Mouse (Mus musculus) midbrain, postnatal 0 days (tissue): ENCODE data around the gene Tlcd1. TPM values are rescaled to one million over a fixed set of nuclear protein-coding genes. Genes with fewer than 3 reads are reported as not detected.

ENCODE experiments used
- ATAC-seq: fragments of 200-750 bp; cut with Nextera tagmentation; 2 replicates; pipeline ENCODE4 v1.8.0; 2017; ENCODE audit warnings: moderate number of reproducible peaks, mild to moderate bottlenecking, moderate TSS enrichment, moderate library complexity; ENCODE audit not compliant: low FRiP score
- DNase-seq: peaks from one replicate; pipeline ENCODE4 v3.0.0-alpha.2; 2015; ENCODE audit warnings: low spot score
- H3K27ac ChIP-seq: fragments of 300-500 bp; sonication (generic); 2 replicates; pipeline ENCODE4 v1.5.1; 2014; ENCODE audit warnings: low read depth, mild to moderate bottlenecking, low read length, mixed read lengths
- H3K27me3 ChIP-seq: fragments of 300-500 bp; sonication (generic); 2 replicates; pipeline ENCODE4 v1.6.1; 2014; ENCODE audit warnings: low read length, control low read depth, mixed read lengths; ENCODE audit not compliant: insufficient read depth
- H3K36me3 ChIP-seq: fragments of 300-500 bp; sonication (generic); 2 replicates; pipeline ENCODE4 v1.6.1; 2014; ENCODE audit warnings: low read length, control low read depth, mixed read lengths; ENCODE audit not compliant: insufficient read depth
- H3K4me1 ChIP-seq: fragments of 300-500 bp; sonication (generic); 2 replicates; pipeline ENCODE4 v1.6.1; 2014; ENCODE audit warnings: mild to moderate bottlenecking, control low read depth, antibody characterized with exemption, low read length, mixed read lengths; ENCODE audit not compliant: insufficient read depth
- H3K4me2 ChIP-seq: fragments of 300-500 bp; sonication (generic); 2 replicates; pipeline ENCODE4 v1.6.1; 2014; ENCODE audit warnings: low read depth, mild to moderate bottlenecking, low read length, mixed read lengths; ENCODE audit not compliant: poor library complexity, severe bottlenecking
- H3K4me3 ChIP-seq: fragments of 300-500 bp; sonication (generic); 2 replicates; pipeline ENCODE4 v1.5.1; 2014; ENCODE audit warnings: low read depth, mild to moderate bottlenecking, low read length, moderate library complexity
- H3K9ac ChIP-seq: fragments of 300-500 bp; sonication (generic); replicated peaks from 2 replicates; pipeline ENCODE4 v1.6.1; 2014; ENCODE audit warnings: mild to moderate bottlenecking, low read length, moderate library complexity, mixed read lengths; ENCODE audit not compliant: poor library complexity, severe bottlenecking
- H3K9me3 ChIP-seq: fragments of 300-500 bp; sonication (generic); 2 replicates; pipeline ENCODE4 v1.6.1; 2016; ENCODE audit warnings: low read length, control low read depth
- CTCF ChIP-seq: IDR thresholded peaks from 2 replicates; pipeline ENCODE4 v1.5.1; 2016; ENCODE audit warnings: antibody characterized with exemption, mild to moderate bottlenecking
- WGBS: fragments of 180-500 bp; shearing (Covaris S2); extraction: QIAGEN DNeasy Blood & Tissue Kit; methylation state at CpG from one replicate; pipeline ENCODE4 v1.1.7; 2014; 5-methylcytosine and 5-hydroxymethylcytosine counted together
- polyA plus RNA-seq: library from polyadenylated mRNA; unstranded; fragments of >200 nt; fragmentation: Nextera tagmentation; extraction: Ambion mirVana; gene quantifications from 2 replicates; pipeline ENCODE4 v1.2.1, GENCODE M21; 2015
- total RNA-seq: library from RNA; depleted of rRNA; stranded (reverse); fragments of >200 nt; gene quantifications from 2 replicates; pipeline ENCODE4 v1.2.3, GENCODE M21; 2014

The Tlcd1 gene
- total and polyA plus RNA-seq, 2 experiments from 2014 or later: 18.1 to 24.0 TPM

DNA sequence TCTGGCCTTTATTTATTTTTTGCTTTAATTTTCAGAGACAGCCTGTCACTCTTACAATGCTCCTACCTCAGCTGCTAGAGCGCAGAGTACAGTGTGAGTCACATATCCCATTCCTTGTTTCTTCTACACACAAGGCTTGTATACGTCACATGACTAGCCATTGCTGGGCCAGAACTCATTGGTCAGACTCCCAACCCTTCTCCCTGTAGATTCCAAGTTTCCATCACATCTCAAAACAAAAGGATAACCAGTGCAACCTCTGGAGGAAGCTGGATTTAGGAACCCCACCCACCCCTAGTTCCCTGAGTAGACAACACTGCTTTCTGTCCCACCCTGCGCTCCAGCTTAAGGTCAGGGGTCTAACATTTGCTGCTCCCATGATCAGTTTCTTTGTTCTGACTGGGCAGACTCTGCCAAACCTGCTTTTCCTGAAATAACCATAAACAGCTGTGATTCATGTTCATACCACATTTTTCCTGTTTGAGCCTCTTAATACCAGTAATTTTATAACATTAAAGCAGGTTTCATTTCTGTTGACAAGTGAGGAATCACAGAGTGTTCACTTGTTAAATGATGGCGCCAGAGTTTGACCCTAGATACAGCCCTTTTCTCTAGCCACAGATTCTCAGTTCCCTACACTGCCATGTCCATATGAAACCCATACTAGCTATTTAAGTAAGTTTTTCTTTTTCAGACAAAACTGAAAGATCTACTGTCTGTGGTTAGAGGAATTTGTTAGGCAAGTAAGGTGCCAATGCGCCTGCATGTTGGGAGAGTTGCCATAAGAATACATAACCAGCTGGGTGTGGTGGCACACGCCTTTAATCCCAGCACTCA is 29.6 kb upstream of the Tlcd1 start:
- H3K9me3 ChIP-seq: no peaks in the 10 kb centered on the region
- WGBS: 93% methylated on average over 6 of the region's 6 CpGs
- H3K27ac ChIP-seq: no peak overlapping the region
- ATAC-seq: no peak
- H3K36me3 ChIP-seq: peaks cover 25% of the 10 kb centered on the region
- no peaks in the 10 kb centered on the region for H3K27me3 ChIP-seq
- no peak overlapping the region for H3K9ac ChIP-seq
- H3K4me3 ChIP-seq: no peak overlapping the region
- DNase-seq: no peak
- no peak for TF ChIP-seq CTCF
- H3K4me1 ChIP-seq: no peaks in the 10 kb centered on the region
- no peak overlapping the region for H3K4me2 ChIP-seq

- TF ChIP-seq CTCF: peak; percentile 70
- 0 out of 2 replicates have a peak, but pooled peaks cover 5% of the 10 kb centered on the region for H3K4me1 ChIP-seq
- H3K27ac ChIP-seq: no peak overlapping the region
- peaks cover 44% of the 10 kb centered on the region for H3K36me3 ChIP-seq
- H3K4me3 ChIP-seq: no peak overlapping the region
- peak; percentile 42 for DNase-seq
- no peaks in the 10 kb centered on the region for H3K27me3 ChIP-seq
- 23% methylated on average over 1 of the region's 1 CpGs for WGBS
- H3K9ac ChIP-seq: no peak overlapping the region
- no peak overlapping the region for H3K4me2 ChIP-seq
- H3K9me3 ChIP-seq: no peaks in the 10 kb centered on the region
- ATAC-seq: no peak
These were observed 25.4 kb upstream of the Tlcd1 start for GRCm38 (mm10) chr11:78151161-78151560.

GRCm38 (mm10) chr11:78152299-78153231 is 23.9 kb upstream of the Tlcd1 start:
- H3K4me3 ChIP-seq: no peak overlapping the region
- 0 out of 2 replicates have a peak, but pooled peaks cover 5% of the 10 kb centered on the region for H3K4me1 ChIP-seq
- DNase-seq: peak; percentile 97
- peak overlapping the region; percentile 73 for H3K27ac ChIP-seq
- no peak for TF ChIP-seq CTCF
- WGBS: 48% methylated on average over 9 of the region's 9 CpGs
- H3K36me3 ChIP-seq: peaks cover 45% of the 10 kb centered on the region
- no peaks in the 10 kb centered on the region for H3K27me3 ChIP-seq
- H3K9me3 ChIP-seq: no peaks in the 10 kb centered on the region
- ATAC-seq: peak; percentile 81
- H3K4me2 ChIP-seq: no peak overlapping the region
- no peak overlapping the region for H3K9ac ChIP-seq

DNA sequence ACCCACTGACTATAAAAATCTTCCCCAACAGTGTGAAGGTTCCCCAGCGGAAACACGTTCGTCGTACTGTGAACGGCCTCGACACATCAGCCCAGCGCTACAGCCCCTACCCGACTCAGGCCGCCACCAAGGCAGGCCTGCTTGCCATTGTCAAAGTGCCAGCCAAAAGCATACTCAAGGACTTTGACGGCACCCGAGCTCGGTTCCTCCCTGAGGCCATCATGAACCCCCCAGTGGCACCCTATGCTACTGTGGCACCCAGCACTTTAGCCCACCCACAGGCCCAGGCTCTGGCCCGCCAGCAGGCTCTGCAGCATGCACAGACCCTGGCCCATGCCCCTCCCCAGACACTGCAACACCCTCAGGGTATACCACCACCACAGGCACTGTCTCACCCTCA is 22.7 kb upstream of the Tlcd1 start:
- H3K27ac ChIP-seq: peak overlapping the region; percentile 73
- H3K4me3 ChIP-seq: no peak overlapping the region
- ATAC-seq: 0 out of 2 replicates have a peak, but pooled peaks have one; percentile 14
- no peak overlapping the region for H3K4me2 ChIP-seq
- H3K9me3 ChIP-seq: no peaks in the 10 kb centered on the region
- H3K36me3 ChIP-seq: peaks cover 52% of the 10 kb centered on the region
- 0 out of 2 replicates have a peak, but pooled peaks cover 5% of the 10 kb centered on the region for H3K4me1 ChIP-seq
- no peak overlapping the region for H3K9ac ChIP-seq
- DNase-seq: peak; percentile 27
- 69% methylated on average over 13 of the region's 13 CpGs for WGBS
- no peak for TF ChIP-seq CTCF
- no peaks in the 10 kb centered on the region for H3K27me3 ChIP-seq

DNA sequence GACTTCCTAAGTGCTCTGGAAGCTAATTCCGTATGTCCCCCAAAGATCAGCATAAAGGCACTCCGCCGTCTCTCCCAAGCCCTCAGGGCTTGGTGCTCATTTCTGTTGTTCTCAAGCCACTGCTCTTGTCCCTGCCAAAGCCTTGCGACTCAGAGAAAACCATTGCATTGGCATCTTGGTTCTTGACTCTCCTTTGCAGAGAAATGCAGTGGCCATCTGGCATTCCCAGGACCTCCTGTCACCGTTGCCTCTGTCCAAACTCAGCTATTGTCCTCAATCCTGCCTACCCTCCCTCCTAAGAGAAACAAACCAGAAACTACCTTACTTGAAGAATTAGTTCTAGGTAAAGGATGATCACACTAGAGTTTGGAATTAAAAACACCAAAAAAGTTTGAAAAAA is 20.8 kb upstream of the Tlcd1 start:
- ATAC-seq: no peak
- Histone ChIP-seq H3K4me2 (no peak overlapping the region), H3K9me3 (no peaks in the 10 kb centered on the region), H3K27ac (no peak overlapping the region), H3K4me3 (no peak overlapping the region), H3K27me3 (no peaks in the 10 kb centered on the region), H3K9ac (no peak overlapping the region), H3K4me1 (0 out of 2 replicates have a peak, but pooled peaks cover 5% of the 10 kb centered on the region), H3K36me3 (peaks cover 56% of the 10 kb centered on the region)
- no peak for TF ChIP-seq CTCF
- no peak for DNase-seq
- 57% methylated on average over 5 of the region's 5 CpGs for WGBS
